Mouse (Mus musculus) adrenal gland, postnatal 14 days (tissue): ENCODE measurements at regions not wholly inside any gene's neighbourhood (a gene's known extent, or its start where the extent isn't known, plus 50 kb on each side); places are given as distances from the start of the nearest gene placed in this dataset.

Source experiments
- DNase-seq: peaks from one replicate; pipeline ENCODE4 v3.0.0; 2021; ENCODE audit warnings: mixed read lengths

- no peak for DNase-seq
Observed at GRCm38 (mm10) chrX:70820518-70820917, 229.5 kb upstream of the Mamld1 start.

- DNase-seq, result no peak
Observed at GRCm38 (mm10) chrX:70817771-70818170, 232.3 kb upstream of the Mamld1 start.

GRCm38 (mm10) chrX:70816662-70817061 lies 233.4 kb upstream of the Mamld1 start:
- no peak for DNase-seq

- DNase-seq, result peak; percentile 44
Observed at GRCm38 (mm10) chrX:70791796-70792195, 258.3 kb upstream of the Mamld1 start.

GRCm38 (mm10) chrX:70762862-70763261 lies 285.9 kb upstream of the Tmem185a start:
- no peak for DNase-seq

GRCm38 (mm10) chrX:70713004-70713604 lies 236.1 kb upstream of the Tmem185a start:
- DNase-seq, result no peak

- no peak for DNase-seq
Observed at GRCm38 (mm10) chrX:70682194-70682593, 205.2 kb upstream of the Tmem185a start.

- DNase-seq, result no peak
Observed at GRCm38 (mm10) chrX:70667092-70667491, 190.1 kb upstream of the Tmem185a start.
